Mouse (Mus musculus) G1E (cell line): ENCODE measurements around the gene Sgms1. TPM values are rescaled to one million over a fixed set of nuclear protein-coding genes. Genes with fewer than 3 reads are reported as not detected.

Source experiments
- ATAC-seq: 2 replicates; pipeline ENCODE4 v1.8.0; 2016; ENCODE audit warnings: mild to moderate bottlenecking; ENCODE audit not compliant: insufficient number of reproducible peaks, poor library complexity, low FRiP score, severe bottlenecking; ENCODE audit errors: extremely low read depth
- DNase-seq: peaks from one replicate; pipeline ENCODE4 v3.0.0; 2012; ENCODE audit warnings: low spot score
- H3K27me3 ChIP-seq: 2 replicates; pipeline ENCODE4 v1.6.1; 2012; ENCODE audit warnings: mild to moderate bottlenecking, low read length, inconsistent platforms; ENCODE audit not compliant: insufficient read depth
- H3K36me3 ChIP-seq: replicated peaks from 2 replicates; pipeline ENCODE3; 2012; ENCODE audit warnings: mild to moderate bottlenecking, inconsistent platforms
- H3K4me1 ChIP-seq: 2 replicates; pipeline ENCODE4 v1.6.1; 2012; ENCODE audit warnings: low read depth, low read length, inconsistent platforms, mixed read lengths; ENCODE audit not compliant: insufficient read depth
- H3K4me3 ChIP-seq: 2 replicates; pipeline ENCODE4 v1.5.1; 2012; ENCODE audit warnings: low read depth, mild to moderate bottlenecking, inconsistent platforms, low read length, moderate library complexity, mixed read lengths
- H3K9me3 ChIP-seq: replicated peaks from 2 replicates; pipeline ENCODE4 v1.6.1; 2012; ENCODE audit warnings: inconsistent platforms
- CTCF ChIP-seq: IDR thresholded peaks from 2 replicates; pipeline ENCODE4 v1.5.1; 2012; ENCODE audit warnings: low read depth, low read length, inconsistent platforms, mixed read lengths
- GATA1 ChIP-seq: IDR thresholded peaks from 2 replicates; pipeline ENCODE4 v1.6.1; 2012; ENCODE audit warnings: borderline replicate concordance, low read length, inconsistent platforms, mixed read lengths
- GATA2 ChIP-seq: IDR thresholded peaks from 2 replicates; pipeline ENCODE4 v1.6.1; 2012; ENCODE audit warnings: low read depth, low read length, inconsistent platforms, borderline replicate concordance
- POLR2AphosphoS5 ChIP-seq: IDR thresholded peaks from 2 replicates; pipeline ENCODE4 v1.6.1; 2012; ENCODE audit warnings: low read depth, low read length, inconsistent platforms; ENCODE audit not compliant: insufficient replicate concordance
- TAL1 ChIP-seq: conservative IDR thresholded peaks from 2 replicates; pipeline ENCODE4 v1.6.1; 2012; ENCODE audit warnings: low read depth, low read length, inconsistent platforms, mixed read lengths
- polyA plus RNA-seq: library from polyadenylated mRNA; stranded (reverse); fragments of >175 nt; gene quantifications from 2 replicates; pipeline ENCODE4 v1.2.3, GENCODE M21; 2012
- total RNA-seq, 2 experiments: library from RNA; stranded (forward) in 1 of 2; stranded (reverse) in 1 of 2; fragments of 200-1000 nt in 1 of 2; fragments of >200 nt in 1 of 2; fragmentation: Nextera tagmentation in 1 of 2; gene quantifications; 2 replicates each; pipeline ENCODE4 v1.2.3; 2014 to 2017

The Sgms1 gene
- total and polyA plus RNA-seq, 3 experiments = 14.5 to 91.0 (median 61.2) TPM

DNA sequence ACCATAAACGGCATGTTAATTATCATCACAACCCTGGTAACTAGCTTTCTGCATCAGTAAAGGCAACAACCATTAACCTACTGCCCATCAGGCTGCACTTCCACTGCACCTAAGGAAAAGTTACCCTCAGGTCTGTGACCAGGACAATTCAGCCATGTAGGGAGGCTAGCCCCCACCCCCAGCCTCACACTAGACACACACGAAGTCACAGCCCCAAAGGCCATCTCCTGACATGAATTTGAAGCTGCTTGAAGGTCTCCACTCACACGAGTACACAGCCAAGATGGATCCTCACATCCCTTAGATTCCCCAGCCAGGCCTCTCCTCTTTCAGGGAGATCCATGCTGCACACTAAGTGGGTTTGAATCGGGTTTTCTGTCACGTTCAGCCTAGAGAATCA lies 42.0 kb downstream of the Sgms1 start:
- TF ChIP-seq TAL1 (no peak), POLR2AphosphoS5 (no peak), CTCF (no peak), GATA2 (no peak), GATA1 (no peak)
- ATAC-seq = no peak
- Histone ChIP-seq H3K9me3 (no peaks in the 10 kb centered on the region), H3K4me1 (peaks cover 20% of the 10 kb centered on the region), H3K27me3 (no peaks in the 10 kb centered on the region), H3K4me3 (no peak overlapping the region), H3K36me3 (peaks cover 56% of the 10 kb centered on the region)
- DNase-seq = no peak

DNA sequence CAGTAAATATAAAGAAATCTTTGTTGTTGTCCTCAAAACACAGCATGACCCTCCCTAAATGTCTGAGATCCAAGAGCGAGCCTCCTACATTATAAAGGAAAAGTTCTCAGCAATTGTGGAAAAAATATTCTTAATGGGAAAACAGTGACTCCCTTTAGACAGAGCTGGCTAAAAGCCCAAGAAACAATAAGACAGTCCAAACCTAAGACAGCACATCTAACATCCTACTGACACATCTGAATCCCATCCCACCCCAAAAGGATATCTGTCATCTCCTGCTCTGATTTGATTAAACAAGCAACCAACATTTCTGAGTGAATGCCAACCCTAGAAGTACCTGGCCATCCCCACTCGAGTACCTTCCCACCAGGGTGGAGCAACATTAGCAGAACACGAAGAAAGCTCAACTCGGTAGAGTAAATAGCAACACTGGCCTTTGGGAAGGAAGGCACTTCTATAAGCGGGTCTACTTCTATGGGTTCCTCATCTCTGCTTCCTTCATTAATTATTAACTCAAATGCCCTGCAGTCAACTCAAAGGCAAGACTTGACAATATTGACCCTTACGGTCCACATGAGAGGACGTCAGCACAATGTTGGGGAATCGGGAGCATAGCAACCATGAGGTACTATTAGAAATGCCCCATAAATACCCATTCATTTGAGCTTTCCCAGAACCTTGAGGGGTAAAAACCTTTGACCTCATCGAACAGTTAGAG lies 42.7 kb downstream of the Sgms1 start:
- DNase-seq = no peak
- Histone ChIP-seq H3K4me3 (no peak overlapping the region), H3K9me3 (no peaks in the 10 kb centered on the region), H3K36me3 (peaks cover 55% of the 10 kb centered on the region), H3K4me1 (peaks cover 27% of the 10 kb centered on the region), H3K27me3 (no peaks in the 10 kb centered on the region)
- TF ChIP-seq TAL1 = no peak
- no peak for TF ChIP-seq CTCF
- no peak for TF ChIP-seq POLR2AphosphoS5
- TF ChIP-seq GATA2 = no peak
- TF ChIP-seq GATA1 = no peak
- ATAC-seq = no peak

DNA sequence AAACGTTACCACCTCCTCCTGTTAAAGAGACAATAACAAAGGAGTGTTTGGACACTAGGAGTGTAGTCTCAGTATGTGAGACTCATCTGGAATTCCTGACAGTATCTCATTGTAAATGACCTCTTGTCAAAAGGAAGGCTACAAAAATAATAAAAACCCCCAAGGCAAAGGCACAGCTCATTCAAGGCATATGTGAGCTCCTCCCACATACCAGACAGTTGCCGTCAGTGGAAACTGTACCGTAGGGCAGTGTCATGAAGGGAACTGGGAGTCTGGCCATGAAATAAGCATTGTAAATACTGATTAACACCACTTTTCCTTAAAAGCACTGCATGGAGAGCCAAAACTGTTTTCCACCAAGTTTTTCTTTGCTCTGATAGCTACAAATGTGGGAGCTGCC lies 43.3 kb downstream of the Sgms1 start:
- Histone ChIP-seq H3K36me3 (peaks cover 52% of the 10 kb centered on the region), H3K4me3 (no peak overlapping the region), H3K4me1 (peaks cover 31% of the 10 kb centered on the region), H3K27me3 (no peaks in the 10 kb centered on the region), H3K9me3 (no peaks in the 10 kb centered on the region)
- TF ChIP-seq POLR2AphosphoS5 = no peak
- no peak for TF ChIP-seq TAL1
- TF ChIP-seq CTCF = no peak
- no peak for TF ChIP-seq GATA2
- no peak for TF ChIP-seq GATA1
- no peak for ATAC-seq
- no peak for DNase-seq

GRCm38 (mm10) chr19:32345181-32345745 lies 44.3 kb downstream of the Sgms1 start:
- TF ChIP-seq CTCF (no peak), GATA1 (no peak), TAL1 (no peak), POLR2AphosphoS5 (no peak), GATA2 (no peak)
- H3K36me3 ChIP-seq = peaks cover 50% of the 10 kb centered on the region
- no peaks in the 10 kb centered on the region for H3K27me3 ChIP-seq
- peaks cover 40% of the 10 kb centered on the region for H3K4me1 ChIP-seq
- DNase-seq (no peak), ATAC-seq (no peak)
- H3K9me3 ChIP-seq = no peaks in the 10 kb centered on the region
- H3K4me3 ChIP-seq = no peak overlapping the region

DNA sequence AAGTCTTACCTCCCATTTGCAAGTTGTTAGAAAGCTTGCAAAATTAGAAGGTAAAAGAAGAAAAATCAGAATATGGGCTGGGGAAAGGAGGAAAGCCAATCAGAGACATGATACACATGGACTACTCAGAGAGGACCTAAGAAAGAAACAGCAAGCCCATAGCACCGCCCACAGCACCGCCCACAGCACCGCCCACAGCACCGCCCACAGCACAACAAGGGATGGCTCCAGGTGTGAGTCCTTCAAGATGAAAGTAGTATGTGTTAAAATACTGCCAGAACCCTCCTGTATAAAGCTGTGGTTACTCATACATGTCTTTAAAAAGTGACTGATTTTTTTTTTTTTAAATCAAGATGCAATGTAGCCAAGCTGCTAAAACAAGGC lies 44.8 kb downstream of the Sgms1 start:
- TF ChIP-seq CTCF (no peak), GATA2 (no peak), POLR2AphosphoS5 (no peak)
- ATAC-seq (no peak), DNase-seq (no peak)
- H3K4me1 ChIP-seq = peaks cover 45% of the 10 kb centered on the region
- no peaks in the 10 kb centered on the region for H3K9me3 ChIP-seq
- H3K36me3 ChIP-seq = peaks cover 50% of the 10 kb centered on the region
- H3K27me3 ChIP-seq = no peaks in the 10 kb centered on the region
- H3K4me3 ChIP-seq = no peak overlapping the region

DNA sequence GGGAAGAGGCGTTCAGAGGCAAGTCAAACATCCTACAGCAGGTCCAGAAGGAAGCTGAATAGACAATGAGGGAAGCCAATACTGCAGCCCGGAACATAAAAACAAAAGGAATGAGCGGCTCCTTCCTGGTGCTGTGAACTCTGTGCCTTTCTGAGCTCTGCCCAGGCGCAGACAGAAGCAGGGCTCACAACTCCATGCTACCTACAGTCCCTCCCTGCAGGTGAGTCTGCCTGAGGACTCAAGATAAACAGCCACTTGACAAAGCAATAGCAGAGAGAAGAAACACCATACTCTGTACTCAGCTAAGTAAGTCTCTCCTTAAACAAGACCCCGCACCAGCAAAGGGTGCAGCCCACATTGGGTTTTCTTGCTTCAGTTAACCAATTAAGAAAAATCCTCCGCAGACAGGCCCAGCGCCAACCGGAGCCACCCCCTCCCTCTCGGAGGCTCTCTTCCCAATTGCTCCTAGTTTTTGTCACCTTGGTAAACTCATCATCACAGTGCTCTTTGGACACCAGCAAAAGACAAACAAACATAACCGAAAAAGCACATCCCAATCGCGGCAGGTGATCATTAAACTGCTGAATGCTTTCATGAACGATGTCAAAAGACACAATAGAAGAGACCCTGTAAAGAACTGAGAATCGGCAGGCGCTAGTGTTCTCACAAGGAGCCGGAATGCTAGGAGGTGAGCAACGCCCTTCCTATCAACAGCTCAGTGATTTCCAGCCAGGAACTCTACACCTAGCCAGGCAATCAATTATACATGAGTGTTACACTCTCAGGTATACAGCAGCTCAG lies 45.4 kb downstream of the Sgms1 start:
- peaks cover 48% of the 10 kb centered on the region for H3K36me3 ChIP-seq
- DNase-seq (no peak), ATAC-seq (no peak)
- no peak overlapping the region for H3K4me3 ChIP-seq
- H3K4me1 ChIP-seq = peaks cover 46% of the 10 kb centered on the region
- H3K27me3 ChIP-seq = no peaks in the 10 kb centered on the region
- TF ChIP-seq CTCF (no peak), POLR2AphosphoS5 (no peak), GATA1 (no peak), GATA2 (no peak), TAL1 (no peak)
- no peaks in the 10 kb centered on the region for H3K9me3 ChIP-seq
